Mouse (Mus musculus) kidney, adult 8-10 months (tissue): ENCODE data around the gene A630010A05Rik.
"Not testable (repeated sequence)": the region's sequence is repeated elsewhere in the genome, so short reads cannot be mapped to it uniquely, and the experiment has no call there.

Experiments used
- DNase-seq, 2 experiments: peaks; one replicate each; pipeline ENCODE4 v3.0.0; 2022

The A630010A05Rik gene

GRCm38 (mm10) chr16:14562017-14562416 lies at the start of gene A630010A05Rik:
TSS of gene A630010A05Rik (plus strand) at chr16:14562317.
- no peak for DNase-seq

GRCm38 (mm10) chr16:14535766-14536165 lies 26.4 kb upstream of the A630010A05Rik start:
- no peak for DNase-seq

- not testable (repeated sequence) for DNase-seq
Measured at GRCm38 (mm10) chr16:14557191-14557590, 4.9 kb upstream of the A630010A05Rik start.
